Mouse (Mus musculus) midbrain, embryonic 14.5 days (tissue): ENCODE measurements around the gene Mapk8ip1. TPM values are rescaled to one million over a fixed set of nuclear protein-coding genes. Genes with fewer than 3 reads are reported as not detected.

Source experiments
- ATAC-seq: fragments of 200-750 bp; cut with Nextera tagmentation; 2 replicates; pipeline ENCODE4 v1.8.0; 2017; ENCODE audit warnings: moderate number of reproducible peaks, moderate library complexity; ENCODE audit not compliant: low FRiP score, low TSS enrichment
- DNase-seq: peaks from one replicate; pipeline ENCODE4 v3.0.0-alpha.2; 2015
- H3K27ac ChIP-seq: fragments of 300-500 bp; sonication (generic); replicated peaks from 2 replicates; pipeline ENCODE4 v1.5.1; 2014; ENCODE audit warnings: mild to moderate bottlenecking, low read depth, low read length, moderate library complexity
- H3K27me3 ChIP-seq: fragments of 300-500 bp; sonication (generic); 2 replicates; pipeline ENCODE4 v1.6.1; 2014; ENCODE audit warnings: low read length, control low read depth, mixed read lengths; ENCODE audit not compliant: control insufficient read depth, insufficient read depth
- H3K36me3 ChIP-seq: fragments of 300-500 bp; sonication (generic); 2 replicates; pipeline ENCODE4 v1.6.1; 2014; ENCODE audit warnings: low read length, control low read depth; ENCODE audit not compliant: control insufficient read depth, insufficient read depth
- H3K4me1 ChIP-seq: fragments of 300-500 bp; sonication (generic); 2 replicates; pipeline ENCODE4 v1.6.1; 2014; ENCODE audit warnings: mild to moderate bottlenecking, antibody characterized with exemption, low read length, control low read depth; ENCODE audit not compliant: control insufficient read depth, insufficient read depth
- H3K4me2 ChIP-seq: fragments of 300-500 bp; sonication (generic); 2 replicates; pipeline ENCODE4 v1.6.1; 2014; ENCODE audit warnings: mild to moderate bottlenecking, low read length, moderate library complexity
- H3K4me3 ChIP-seq: fragments of 300-500 bp; sonication (generic); replicated peaks from 2 replicates; pipeline ENCODE4 v1.5.1; 2014; ENCODE audit warnings: low read depth, low read length
- H3K9ac ChIP-seq: fragments of 300-500 bp; sonication (generic); replicated peaks from 2 replicates; pipeline ENCODE4 v1.6.1; 2014; ENCODE audit warnings: mild to moderate bottlenecking, low read length, moderate library complexity
- H3K9me3 ChIP-seq: fragments of 300-500 bp; sonication (generic); 2 replicates; pipeline ENCODE4 v1.6.1; 2016; ENCODE audit warnings: low read length, control low read depth, mixed read lengths; ENCODE audit not compliant: control insufficient read depth
- WGBS: fragments of 180-500 bp; shearing (Covaris S2); extraction: QIAGEN DNeasy Blood & Tissue Kit; methylation state at CpG from one replicate; pipeline ENCODE4 v1.1.7; 2014; 5-methylcytosine and 5-hydroxymethylcytosine counted together
- polyA plus RNA-seq: library from polyadenylated mRNA; unstranded; fragments of >200 nt; fragmentation: Nextera tagmentation; extraction: Ambion mirVana; gene quantifications from 2 replicates; pipeline ENCODE4 v1.2.1, GENCODE M21; 2014

The Mapk8ip1 gene
- polyA plus RNA-seq, 1 experiment from 2014 or later, result 62.4 TPM

DNA sequence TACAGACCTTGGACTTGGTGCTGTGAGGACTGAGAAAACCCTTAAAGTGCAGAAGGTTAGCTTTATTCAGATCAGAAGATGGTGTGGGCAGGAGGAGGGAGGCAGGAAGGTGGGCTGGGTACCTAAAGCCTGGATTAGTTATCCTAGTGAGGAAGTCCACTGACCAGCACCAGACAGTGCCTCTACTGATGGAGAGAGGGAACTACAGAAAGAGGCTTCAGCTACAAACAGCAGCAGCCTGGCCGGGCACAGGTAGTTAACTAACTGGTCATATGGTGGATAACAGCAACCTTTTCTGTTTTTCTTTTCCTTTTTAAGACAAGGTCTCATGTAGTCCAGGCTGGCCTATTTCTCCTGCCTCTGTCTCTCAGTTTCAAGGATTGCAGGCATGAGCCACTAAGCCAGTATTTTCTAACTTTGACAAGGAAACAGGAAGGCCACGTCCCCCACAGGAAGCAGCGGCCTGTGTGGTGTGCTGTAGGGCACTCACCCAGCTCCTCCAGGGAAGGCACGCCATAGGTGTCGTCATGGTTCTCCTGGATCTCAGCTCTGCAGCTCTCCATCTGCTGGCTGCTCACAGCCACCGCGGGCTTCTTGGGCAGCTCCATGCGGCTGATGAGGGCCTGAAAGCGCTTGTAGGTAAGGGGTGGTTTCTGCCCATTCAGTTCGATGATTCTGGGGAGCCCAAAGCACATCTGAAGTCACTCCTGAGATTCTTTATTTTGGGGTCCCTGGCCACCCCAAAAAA lies 21.5 kb upstream of the Mapk8ip1 start:
- Histone ChIP-seq H3K9ac (no peak overlapping the region), H3K4me3 (no peak overlapping the region), H3K4me1 (peaks cover 27% of the 10 kb centered on the region), H3K27ac (no peak overlapping the region), H3K27me3 (no peaks in the 10 kb centered on the region), H3K9me3 (no peaks in the 10 kb centered on the region), H3K4me2 (no peak overlapping the region), H3K36me3 (peaks cover 76% of the 10 kb centered on the region)
- peak; percentile 55 for DNase-seq
- 82% methylated on average over 10 of the region's 10 CpGs for WGBS
- no peak for ATAC-seq

DNA sequence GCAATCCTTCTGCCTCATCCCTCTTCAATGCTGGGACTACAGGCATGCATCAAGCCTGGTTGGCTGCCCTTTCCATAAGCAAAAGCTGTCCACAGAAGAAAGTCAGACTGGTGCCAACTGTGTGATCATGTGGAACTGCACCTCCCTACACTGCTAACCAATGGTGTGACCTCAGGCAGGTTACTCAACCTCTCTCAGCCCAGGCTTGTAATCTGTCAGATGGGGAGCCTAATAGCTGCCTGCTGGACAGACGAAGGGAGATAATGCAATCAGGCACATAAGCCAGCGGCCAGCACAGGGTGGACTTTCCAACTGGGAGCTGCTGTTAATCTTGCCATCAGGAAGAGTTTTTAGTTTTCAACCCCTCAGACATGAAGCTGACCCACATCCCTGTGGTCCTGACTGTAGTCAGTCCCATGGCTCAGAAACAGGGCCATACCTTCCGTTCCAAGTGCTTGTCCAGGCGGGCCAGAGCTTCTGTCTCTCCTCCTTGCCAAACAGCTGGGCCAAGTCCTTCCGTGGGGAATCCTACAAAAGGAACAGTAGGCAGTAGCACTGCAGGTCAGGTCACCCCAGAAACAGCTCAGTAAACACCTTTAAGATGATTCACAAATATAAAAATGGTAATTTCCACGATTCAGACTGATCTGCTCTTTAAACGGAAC lies 20.8 kb upstream of the Mapk8ip1 start:
- Histone ChIP-seq H3K4me3 (no peak overlapping the region), H3K36me3 (peaks cover 83% of the 10 kb centered on the region), H3K9ac (no peak overlapping the region), H3K9me3 (no peaks in the 10 kb centered on the region), H3K4me1 (peaks cover 25% of the 10 kb centered on the region), H3K27me3 (no peaks in the 10 kb centered on the region), H3K4me2 (no peak overlapping the region), H3K27ac (no peak overlapping the region)
- WGBS, result 95% methylated on average over 7 of the region's 7 CpGs
- DNase-seq (no peak), ATAC-seq (no peak)

DNA sequence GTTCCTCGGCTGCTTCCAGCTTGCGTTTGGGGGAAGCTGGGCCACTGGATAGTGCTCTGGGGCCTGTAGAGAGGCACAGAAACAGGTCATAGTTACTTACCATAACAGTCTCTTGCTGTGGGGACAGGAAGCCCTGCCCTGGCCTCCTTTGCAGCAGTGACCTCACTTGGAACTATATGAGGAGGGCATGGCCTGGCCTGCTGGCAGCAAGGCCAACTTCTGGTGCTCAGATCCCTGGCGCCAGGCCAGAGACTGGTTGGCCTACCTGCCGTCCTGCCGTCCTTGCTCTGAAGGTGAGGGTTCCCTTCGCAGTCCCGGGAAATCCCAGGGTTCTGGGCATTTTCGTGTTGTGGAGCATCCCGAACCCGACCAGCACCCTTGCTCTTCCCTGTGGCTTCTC lies 10.6 kb upstream of the Mapk8ip1 start:
- no peaks in the 10 kb centered on the region for H3K27me3 ChIP-seq
- H3K9me3 ChIP-seq, result no peaks in the 10 kb centered on the region
- peaks cover 96% of the 10 kb centered on the region for H3K36me3 ChIP-seq
- no peak for DNase-seq
- no peak for ATAC-seq
- WGBS, result 95% methylated on average over 10 of the region's 10 CpGs
- H3K9ac ChIP-seq, result no peak overlapping the region
- no peak overlapping the region for H3K4me3 ChIP-seq
- H3K4me1 ChIP-seq, result no peaks in the 10 kb centered on the region
- no peak overlapping the region for H3K27ac ChIP-seq
- H3K4me2 ChIP-seq, result no peak overlapping the region

DNA sequence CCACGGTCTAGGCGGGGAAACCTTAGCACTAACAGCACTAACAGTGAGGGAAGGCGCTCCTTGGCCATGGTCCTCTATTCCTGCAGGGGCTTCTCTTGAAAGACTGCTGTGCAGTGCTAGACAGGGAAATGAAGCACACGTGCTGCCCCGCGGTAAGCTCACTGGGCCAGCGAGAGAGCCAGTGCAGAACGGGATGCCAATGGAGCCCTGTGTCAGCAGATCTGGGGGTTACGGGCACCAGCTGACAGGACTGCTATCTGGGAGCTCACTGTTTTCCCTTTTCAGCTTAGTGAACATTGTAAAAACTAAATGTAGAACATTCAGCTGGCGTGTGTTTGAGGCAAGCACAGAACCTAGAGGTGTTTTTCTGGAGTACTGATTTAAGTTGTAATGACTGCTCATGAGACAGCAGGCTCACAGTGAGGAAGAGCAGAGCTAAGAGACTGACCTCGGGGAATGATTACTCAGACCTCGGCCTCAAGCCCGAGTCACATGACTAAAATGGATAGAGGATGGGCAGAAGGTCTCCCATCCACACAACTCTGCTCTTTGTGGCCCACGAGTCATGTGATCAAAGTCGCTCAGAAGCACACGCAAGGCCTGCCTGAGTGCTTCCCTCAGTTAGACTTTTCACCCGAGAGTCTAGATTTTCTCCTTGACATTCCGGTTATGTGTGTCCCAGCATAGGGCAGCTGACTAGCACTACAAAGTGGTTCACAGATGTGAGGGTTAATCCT lies 7.4 kb upstream of the Mapk8ip1 start:
- no peak overlapping the region for H3K4me2 ChIP-seq
- no peak overlapping the region for H3K9ac ChIP-seq
- ATAC-seq (no peak), DNase-seq (no peak)
- H3K4me1 ChIP-seq, result peaks cover 5% of the 10 kb centered on the region; the same call in 1 of the 2 replicates
- H3K4me3 ChIP-seq, result no peak overlapping the region
- WGBS, result 90% methylated on average over 18 of the region's 18 CpGs
- no peak overlapping the region for H3K27ac ChIP-seq
- no peaks in the 10 kb centered on the region for H3K27me3 ChIP-seq
- H3K36me3 ChIP-seq, result peaks cover 94% of the 10 kb centered on the region
- no peaks in the 10 kb centered on the region for H3K9me3 ChIP-seq

DNA sequence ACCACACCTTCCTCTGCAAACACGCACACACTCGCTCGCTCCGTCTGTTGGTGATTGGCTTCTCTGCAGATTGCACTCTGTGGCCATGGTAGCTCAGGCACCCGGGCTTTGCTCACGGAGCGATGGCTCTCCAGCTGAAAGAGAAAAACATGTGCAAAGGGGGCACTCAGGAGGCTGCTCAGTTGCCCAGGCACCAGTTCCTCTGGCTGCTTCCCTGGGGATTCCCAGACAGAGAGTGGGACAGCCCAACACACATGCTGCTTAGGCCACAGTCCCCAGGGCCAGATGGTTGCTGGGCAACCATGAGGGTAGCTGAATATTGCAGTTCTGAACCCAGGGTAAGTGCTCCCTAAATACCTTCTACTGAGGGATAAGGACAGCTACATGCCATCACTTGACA lies 4.6 kb upstream of the Mapk8ip1 start:
- Histone ChIP-seq H3K27me3 (no peaks in the 10 kb centered on the region), H3K27ac (0 out of 2 replicates have a peak overlapping the region, but pooled peaks have one; percentile 20), H3K4me1 (peaks cover 8% of the 10 kb centered on the region), H3K9ac (no peak overlapping the region), H3K36me3 (peaks cover 68% of the 10 kb centered on the region), H3K4me2 (no peak overlapping the region), H3K9me3 (no peaks in the 10 kb centered on the region), H3K4me3 (no peak overlapping the region)
- DNase-seq (peak; percentile 41), ATAC-seq (no peak)
- WGBS, result 68% methylated on average over 7 of the region's 7 CpGs

DNA sequence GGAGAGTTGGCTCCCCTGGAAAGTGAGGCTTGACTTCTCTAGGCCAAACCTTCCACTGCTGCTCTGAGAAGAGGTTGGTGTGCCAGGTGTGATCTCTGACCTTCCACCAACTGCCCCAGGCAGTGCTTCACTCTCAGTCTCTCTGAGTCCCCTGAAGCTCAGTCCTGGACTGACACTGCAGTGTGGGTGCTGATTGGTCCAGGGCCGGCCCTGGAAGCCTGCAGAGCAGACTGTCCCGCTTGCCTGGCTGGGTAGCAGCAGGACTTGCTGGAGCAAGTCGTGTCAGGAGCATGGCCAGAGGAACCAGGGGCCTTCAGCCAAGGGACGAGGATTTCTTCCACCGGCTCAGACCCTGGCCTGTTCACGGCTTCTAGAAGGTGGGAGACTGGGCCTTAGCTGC lies 3.7 kb upstream of the Mapk8ip1 start:
- peaks cover 11% of the 10 kb centered on the region for H3K4me1 ChIP-seq
- no peak overlapping the region for H3K4me2 ChIP-seq
- WGBS, result 87% methylated on average over 6 of the region's 6 CpGs
- H3K9me3 ChIP-seq, result no peaks in the 10 kb centered on the region
- DNase-seq, result no peak
- no peaks in the 10 kb centered on the region for H3K27me3 ChIP-seq
- peaks cover 59% of the 10 kb centered on the region for H3K36me3 ChIP-seq
- no peak overlapping the region for H3K4me3 ChIP-seq
- ATAC-seq, result no peak
- H3K9ac ChIP-seq, result no peak overlapping the region
- no peak overlapping the region for H3K27ac ChIP-seq

DNA sequence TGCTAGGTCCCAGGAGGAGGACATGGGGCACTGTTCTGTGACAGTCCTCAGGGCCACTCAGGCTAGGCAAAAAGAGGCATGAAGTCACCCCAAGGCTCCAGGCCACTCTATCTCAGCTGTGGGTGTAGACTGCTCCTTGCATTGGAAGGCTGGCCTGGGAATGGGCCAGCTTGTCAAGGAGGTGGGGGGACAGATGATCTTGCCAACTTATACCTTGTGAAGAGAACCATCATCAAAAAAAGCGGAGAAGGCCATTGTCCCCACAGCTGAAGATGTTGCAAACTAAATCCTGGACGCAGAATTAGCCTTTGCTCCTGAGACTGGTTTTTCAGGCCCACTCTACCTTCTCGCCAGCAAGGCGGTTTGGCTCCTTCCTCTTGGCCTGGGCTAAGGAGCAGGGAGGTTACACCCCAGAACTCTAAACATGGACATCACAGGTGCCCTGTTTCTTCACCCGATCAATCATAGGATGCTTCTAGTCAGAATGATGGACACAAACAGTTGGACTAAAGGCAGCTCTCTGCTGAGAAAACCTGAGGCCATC lies 2.8 kb upstream of the Mapk8ip1 start:
- ATAC-seq (no peak), DNase-seq (no peak)
- Histone ChIP-seq H3K27me3 (no peaks in the 10 kb centered on the region), H3K9me3 (no peaks in the 10 kb centered on the region), H3K4me1 (peaks cover 20% of the 10 kb centered on the region), H3K36me3 (peaks cover 50% of the 10 kb centered on the region), H3K9ac (no peak overlapping the region), H3K27ac (no peak overlapping the region), H3K4me3 (no peak overlapping the region), H3K4me2 (no peak overlapping the region)
- WGBS, result 92% methylated on average over 5 of the region's 5 CpGs

DNA sequence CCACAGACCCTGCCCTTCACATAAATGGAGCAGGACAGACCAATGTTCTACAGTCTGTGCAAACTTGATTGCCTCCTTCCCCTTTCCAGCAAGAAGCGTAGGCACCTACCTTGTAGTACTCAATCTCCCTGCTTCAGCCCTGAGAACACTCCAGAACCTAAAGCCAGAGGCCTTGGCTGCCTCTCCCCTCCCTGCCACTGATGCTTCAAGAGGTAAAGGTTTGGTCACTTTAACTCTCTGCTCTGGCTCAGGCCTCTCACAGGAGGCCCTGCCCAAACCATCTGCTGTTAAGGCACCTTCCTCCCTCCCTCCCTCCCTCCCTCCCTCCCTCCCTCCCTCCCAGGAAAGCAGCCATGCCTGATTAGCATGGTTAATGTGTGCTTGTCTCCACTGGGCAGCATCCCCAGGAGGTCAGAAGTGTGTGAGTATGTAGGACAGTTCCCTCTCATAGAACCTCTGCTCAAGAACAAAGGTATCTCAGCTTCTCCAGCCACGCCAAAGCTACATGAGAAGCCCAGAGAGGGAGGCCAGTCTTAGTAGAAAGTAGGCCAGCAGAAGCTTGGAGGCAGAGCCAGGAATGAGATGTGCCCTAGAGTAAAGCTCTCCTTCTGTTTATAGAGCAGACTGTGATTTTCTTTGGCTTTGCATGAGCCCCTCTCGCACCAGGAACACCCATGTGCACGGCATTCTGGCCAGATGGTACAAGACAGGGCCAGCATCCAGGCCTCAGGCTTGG lies 1.7 kb upstream of the Mapk8ip1 start:
- 78% methylated on average over 4 of the region's 4 CpGs for WGBS
- Histone ChIP-seq H3K27me3 (no peaks in the 10 kb centered on the region), H3K4me1 (peaks cover 26% of the 10 kb centered on the region), H3K9me3 (no peaks in the 10 kb centered on the region), H3K4me3 (no peak overlapping the region), H3K9ac (no peak overlapping the region), H3K4me2 (no peak overlapping the region), H3K27ac (peak overlapping the region; percentile 10; the same call in 1 of the 2 replicates), H3K36me3 (peaks cover 39% of the 10 kb centered on the region)
- ATAC-seq, result no peak
- DNase-seq, result no peak
